Comparison of ENCODE assay signal across 16 mouse cellular contexts in genomic region chr19:42788311-42788710, GRCm38 (mm10). TPM values are rescaled to one million over a fixed set of nuclear protein-coding genes. Genes with fewer than 3 reads are reported as not detected.
DNase-seq lines count a peak whose midpoint lies in the region; ATAC-seq and TF ChIP-seq lines count a peak whose summit lies in the region.
"Had no signal": no experiment of that assay in that cellular context is flagged by ENCODE, and none has a peak within 500 bp of the region (broad histone marks: within the 10 kb centered on the region; RNA-seq: fewer than 3 reads in every experiment).

No protein-coding gene starts in this region.

- no peak for TF ChIP-seq CTCF in liver, embryonic 14.5 days (IDR thresholded peaks at IDR 0.05; ENCODE audit: low read depth)

- no peak overlapping the region for H3K4me3 ChIP-seq in hindbrain, embryonic 12.5 days
- H3K4me3 ChIP-seq in hindbrain, embryonic 16.5 days (ENCODE audit: low read length): no peak overlapping the region
- H3K4me3 ChIP-seq in liver, embryonic 14.5 days (ENCODE audit: insufficient read depth in 1 of 2, low read depth in 2 of 2, low read length in 2 of 2): no peak overlapping the region
- no peak overlapping the region for H3K4me3 ChIP-seq in liver, embryonic 12.5 days
- H3K4me3 ChIP-seq: embryonic facial prominence, embryonic 12.5 days; gastrocnemius, adult 2 months; heart, adult 2 months had no signal

- H3K4me2 ChIP-seq in hindbrain, embryonic 12.5 days (replicated peaks): no peak overlapping the region
- no peak overlapping the region for H3K4me2 ChIP-seq in hindbrain, embryonic 16.5 days (ENCODE audit: low read length)
- no peak overlapping the region for H3K4me2 ChIP-seq in liver, embryonic 14.5 days (ENCODE audit: low read depth)
- H3K4me2 ChIP-seq in liver, embryonic 12.5 days: no peak overlapping the region
- H3K4me2 ChIP-seq: embryonic facial prominence, embryonic 12.5 days had no signal

- H3K9ac ChIP-seq in hindbrain, embryonic 12.5 days: no peak overlapping the region
- no peak overlapping the region for H3K9ac ChIP-seq in hindbrain, embryonic 16.5 days (ENCODE audit: low read depth, low read length)
- no peak overlapping the region for H3K9ac ChIP-seq in liver, embryonic 14.5 days (replicated peaks)
- no peak overlapping the region for H3K9ac ChIP-seq in liver, embryonic 12.5 days
- H3K9ac ChIP-seq: embryonic facial prominence, embryonic 12.5 days had no signal

- H3K36me3 ChIP-seq in hindbrain, embryonic 12.5 days: no peaks in the 10 kb centered on the region
- H3K36me3 ChIP-seq in hindbrain, embryonic 16.5 days (ENCODE audit: control insufficient read depth, insufficient read depth, low read length): no peaks in the 10 kb centered on the region
- H3K36me3 ChIP-seq in liver, embryonic 14.5 days (replicated peaks; ENCODE audit: control insufficient read depth, insufficient read depth, low read depth): no peaks in the 10 kb centered on the region
- H3K36me3 ChIP-seq in liver, embryonic 12.5 days: no peaks in the 10 kb centered on the region
- H3K36me3 ChIP-seq: embryonic facial prominence, embryonic 12.5 days had no signal

- peaks cover 12% of the 10 kb centered on the region for H3K4me1 ChIP-seq in hindbrain, embryonic 12.5 days
- peaks cover 7% of the 10 kb centered on the region for H3K4me1 ChIP-seq in hindbrain, embryonic 16.5 days (ENCODE audit: control insufficient read depth, insufficient read depth, low read depth, low read length)
- peaks cover 3 to 13% of the 10 kb centered on the region in 2 experiments; a peak in 3 of 4 replicates for H3K4me1 ChIP-seq in liver, embryonic 14.5 days (replicated peaks; ENCODE audit: control insufficient read depth in 2 of 2, insufficient read depth in 2 of 2, low read length in 1 of 2)
- peaks cover 17% of the 10 kb centered on the region for H3K4me1 ChIP-seq in liver, embryonic 12.5 days
- H3K4me1 ChIP-seq: embryonic facial prominence, embryonic 12.5 days had no signal

- DNase-seq in liver, embryonic 14.5 days (ENCODE audit: low read depth in 3 of 3, low spot score in 3 of 3): no peak
- DNase-seq in 3134 (ENCODE audit: extremely low read depth, insufficient read length, low spot score): peak; percentile 41
- peak; percentile 81 for DNase-seq in brain, adult 2 months (ENCODE audit: low read depth, low spot score)
- no peak for DNase-seq in adrenal gland, postnatal 25 days
- DNase-seq in spleen, adult 12 weeks (ENCODE audit: low spot score): no peak
- DNase-seq: cerebellum, postnatal 14 days; gastrocnemius, adult 2 months; heart, adult 2 months; layer of hippocampus, adult 9-11 months; left cerebral cortex, postnatal 4 days; thymus, postnatal 4 days had no signal

- ATAC-seq in hindbrain, embryonic 12.5 days (ENCODE audit: low FRiP score): no peak
- ATAC-seq in hindbrain, embryonic 16.5 days: no peak
- ATAC-seq in liver, embryonic 14.5 days (ENCODE audit: insufficient read depth): 0 out of 2 replicates have a peak, but pooled peaks have one; percentile 11
- ATAC-seq in liver, embryonic 12.5 days: no peak
- ATAC-seq: CD4-positive, CD25-positive, alpha-beta regulatory T cell, adult 4 months had no signal

- H3K27ac ChIP-seq in hindbrain, embryonic 12.5 days: 0 out of 2 replicates have a peak overlapping the region, but pooled peaks have one; percentile 3
- H3K27ac ChIP-seq in hindbrain, embryonic 16.5 days (ENCODE audit: low read depth, low read length): no peak overlapping the region
- H3K27ac ChIP-seq in liver, embryonic 14.5 days: no peak overlapping the region
- no peak overlapping the region for H3K27ac ChIP-seq in liver, embryonic 12.5 days
- H3K27ac ChIP-seq: embryonic facial prominence, embryonic 12.5 days; gastrocnemius, adult 2 months; heart, adult 2 months had no signal

- no peaks in the 10 kb centered on the region for H3K9me3 ChIP-seq in hindbrain, embryonic 12.5 days (replicated peaks)
- no peaks in the 10 kb centered on the region for H3K9me3 ChIP-seq in hindbrain, embryonic 16.5 days (ENCODE audit: control insufficient read depth, low read length)
- H3K9me3 ChIP-seq in liver, embryonic 14.5 days (ENCODE audit: control insufficient read depth, low read length): no peaks in the 10 kb centered on the region
- no peaks in the 10 kb centered on the region for H3K9me3 ChIP-seq in liver, embryonic 12.5 days (replicated peaks)
- H3K9me3 ChIP-seq: embryonic facial prominence, embryonic 12.5 days had no signal

- H3K27me3 ChIP-seq in hindbrain, embryonic 12.5 days: peaks cover 5% of the 10 kb centered on the region
- no peaks in the 10 kb centered on the region for H3K27me3 ChIP-seq in hindbrain, embryonic 16.5 days (replicated peaks; ENCODE audit: control insufficient read depth, insufficient read depth, low read length)
- H3K27me3 ChIP-seq in liver, embryonic 14.5 days (ENCODE audit: control insufficient read depth, insufficient read depth, low read length): no peaks in the 10 kb centered on the region
- peaks cover 21% of the 10 kb centered on the region; the same call in 1 of the 2 replicates for H3K27me3 ChIP-seq in liver, embryonic 12.5 days (replicated peaks)

- 49% methylated on average over 5 of the region's 5 CpGs for WGBS in hindbrain, embryonic 12.5 days
- 45% methylated on average over 5 of the region's 5 CpGs for WGBS in hindbrain, embryonic 16.5 days
- WGBS in liver, embryonic 14.5 days (ENCODE audit: insufficient replicate concordance): 28% methylated on average over 5 of the region's 5 CpGs
- 28% methylated on average over 5 of the region's 5 CpGs for WGBS in liver, embryonic 12.5 days (ENCODE audit: insufficient replicate concordance)

- no peak for TF ChIP-seq EP300 in liver, embryonic 14.5 days (IDR thresholded peaks at IDR 0.05; ENCODE audit: low read depth)

RNA-seq across cellular contexts. Expression of gene Hps1, which starts 8.5 kb away (rescaled TPM):
- 16.6 and 16.9 TPM in 2 replicates for polyA plus RNA-seq in hindbrain, embryonic 12.5 days (2016; fragmentation: Nextera tagmentation; extraction: Ambion mirVana)
- 9.3 and 10.6 TPM in 2 replicates for polyA plus RNA-seq in hindbrain, embryonic 16.5 days (2015; fragmentation: Nextera tagmentation; extraction: Ambion mirVana)
- polyA plus RNA-seq in liver, embryonic 14.5 days (2012; rRNA removed): 6.1 and 6.2 TPM in 2 replicates
- 4.6 and 5.1 TPM in 2 replicates for polyA plus RNA-seq in liver, embryonic 14.5 days (2014; fragmentation: Nextera tagmentation; extraction: Ambion mirVana)
- polyA plus RNA-seq in liver, embryonic 12.5 days (2016; fragmentation: Nextera tagmentation; extraction: Ambion mirVana): 12.2 and 13.6 TPM in 2 replicates
- 25.2 and 30.3 TPM in 2 replicates for total RNA-seq in adrenal gland, postnatal 25 days (2021)

RNA-seq across cellular contexts. Expression of gene Pyroxd2, which starts 35.7 kb away (rescaled TPM):
- 1.2 and 1.7 TPM in 2 replicates for polyA plus RNA-seq in hindbrain, embryonic 12.5 days (2016; fragmentation: Nextera tagmentation; extraction: Ambion mirVana)
- 2.5 and 3.0 TPM in 2 replicates for polyA plus RNA-seq in hindbrain, embryonic 16.5 days (2015; fragmentation: Nextera tagmentation; extraction: Ambion mirVana)
- 2.8 and 3.2 TPM in 2 replicates for polyA plus RNA-seq in liver, embryonic 14.5 days (2012; rRNA removed)
- polyA plus RNA-seq in liver, embryonic 14.5 days (2014; fragmentation: Nextera tagmentation; extraction: Ambion mirVana): 1.4 and 2.0 TPM in 2 replicates
- polyA plus RNA-seq in liver, embryonic 12.5 days (2016; fragmentation: Nextera tagmentation; extraction: Ambion mirVana): 1.3 and 1.5 TPM in 2 replicates
- 40.1 and 47.5 TPM in 2 replicates for total RNA-seq in adrenal gland, postnatal 25 days (2021)

Comparison
In these comparisons a context has a peak if more than half of its experiments do, and no peak if none do; other contexts are left out.
1. DNase-seq: peak in 3134 (single experiment) and brain, adult 2 months (single experiment); none in liver, embryonic 14.5 days (0 of 3), adrenal gland, postnatal 25 days (single experiment) and spleen, adult 12 weeks (single experiment).